Mouse (Mus musculus): ENCODE data around the gene Fez2.

Gene Fez2

GRCm38 (mm10) chr17:78366070-78366469 lies 51.9 kb downstream of the Fez2 start:
- DNase-seq (ENCODE audit: low spot score): no peak

GRCm38 (mm10) chr17:78364555-78365302 lies 53.2 kb downstream of the Fez2 start:
- no peak for DNase-seq (ENCODE audit: low spot score)

- DNase-seq (ENCODE audit: low spot score): no peak
These were observed 55.8 kb downstream of the Fez2 start for GRCm38 (mm10) chr17:78361939-78362728.

DNA sequence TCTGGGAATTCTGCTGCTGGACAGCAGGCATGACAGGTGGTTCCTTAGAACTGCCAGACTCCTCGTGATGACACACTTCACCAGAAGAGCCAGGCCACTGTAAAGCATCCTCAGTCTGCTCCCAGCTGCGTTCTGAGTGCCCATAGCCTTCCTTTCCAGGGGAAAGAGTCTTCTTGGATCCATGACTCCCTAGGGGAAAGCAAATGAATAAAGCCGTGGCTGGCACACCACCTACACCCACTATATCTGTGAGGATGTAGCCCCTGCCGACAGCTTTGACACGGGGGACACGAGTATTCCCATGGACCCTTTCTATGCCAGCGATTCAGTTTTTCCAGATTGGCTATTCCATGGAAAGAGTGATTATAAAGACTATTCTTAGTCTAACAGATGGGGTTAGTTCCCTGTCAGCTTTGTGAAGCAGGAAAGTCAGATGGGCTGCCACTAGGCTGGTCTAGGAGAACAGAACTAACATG lies 59.7 kb downstream of the Fez2 start:
- DNase-seq (ENCODE audit: low spot score): no peak

DNA sequence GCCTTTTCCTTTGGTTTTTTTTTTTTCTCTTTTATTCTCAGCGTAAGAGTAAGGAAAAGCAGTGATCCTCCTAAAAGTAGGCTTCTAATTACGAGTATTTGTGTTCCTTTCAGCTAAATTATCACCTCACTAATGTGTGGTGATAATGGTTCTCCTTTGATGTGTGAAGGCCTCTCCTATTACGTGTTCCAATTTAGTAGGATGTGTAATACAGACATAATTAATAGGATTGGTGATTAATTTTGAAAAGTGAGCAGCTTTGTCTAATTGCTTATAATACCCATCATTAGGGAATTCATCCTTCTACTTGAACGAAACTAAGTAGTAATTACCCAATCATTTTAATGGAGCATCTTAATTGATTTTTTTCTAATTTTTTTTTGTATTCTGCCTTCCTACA lies 60.2 kb downstream of the Fez2 start:
- no peak for DNase-seq (ENCODE audit: low spot score)

- DNase-seq (ENCODE audit: low spot score): no peak
These were observed 62.3 kb downstream of the Fez2 start for GRCm38 (mm10) chr17:78355611-78356010.

GRCm38 (mm10) chr17:78354871-78355270 lies 63.1 kb downstream of the Fez2 start:
- no peak for DNase-seq (ENCODE audit: low spot score)

DNA sequence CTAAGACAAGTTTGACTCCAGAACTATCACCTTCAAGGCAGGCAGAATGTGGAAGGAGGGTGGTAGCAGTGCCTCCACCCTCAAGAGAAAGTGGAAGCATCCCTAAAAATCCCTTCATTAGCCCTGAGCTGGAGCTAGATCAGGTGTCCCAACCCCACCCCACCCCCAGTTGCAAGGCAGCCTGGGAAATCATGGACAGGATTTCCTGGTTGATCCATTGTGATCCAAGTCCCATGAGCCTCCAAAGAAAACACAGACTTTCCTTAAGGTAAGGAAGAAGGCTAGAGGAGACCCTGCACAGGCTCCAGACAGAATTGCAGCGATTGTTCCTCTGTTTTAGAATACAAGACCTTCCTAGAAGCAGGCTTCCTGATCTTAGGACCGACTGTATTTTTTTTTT lies 63.5 kb downstream of the Fez2 start:
- no peak for DNase-seq (ENCODE audit: low spot score)

DNA sequence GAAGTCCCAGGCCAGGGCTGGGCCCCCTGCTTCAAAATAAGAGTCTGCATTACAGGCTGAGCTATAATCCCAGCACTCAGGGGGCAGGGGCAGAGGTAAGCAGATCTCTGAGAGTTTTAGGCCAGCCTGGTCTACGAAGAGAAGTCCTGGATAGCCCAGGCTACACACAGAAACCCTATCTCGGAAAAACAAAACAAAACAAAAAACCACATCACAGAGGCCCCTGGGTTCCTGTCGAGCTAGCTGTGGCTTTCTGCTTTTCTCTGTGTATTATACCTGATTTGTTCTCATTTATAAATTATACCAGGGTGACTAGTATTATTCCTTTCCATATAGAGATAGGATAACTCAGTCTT lies 65.5 kb downstream of the Fez2 start:
- DNase-seq (ENCODE audit: low spot score): no peak

GRCm38 (mm10) chr17:78351676-78352499 lies 66.1 kb downstream of the Fez2 start:
- no peak for DNase-seq (ENCODE audit: low spot score)

DNA sequence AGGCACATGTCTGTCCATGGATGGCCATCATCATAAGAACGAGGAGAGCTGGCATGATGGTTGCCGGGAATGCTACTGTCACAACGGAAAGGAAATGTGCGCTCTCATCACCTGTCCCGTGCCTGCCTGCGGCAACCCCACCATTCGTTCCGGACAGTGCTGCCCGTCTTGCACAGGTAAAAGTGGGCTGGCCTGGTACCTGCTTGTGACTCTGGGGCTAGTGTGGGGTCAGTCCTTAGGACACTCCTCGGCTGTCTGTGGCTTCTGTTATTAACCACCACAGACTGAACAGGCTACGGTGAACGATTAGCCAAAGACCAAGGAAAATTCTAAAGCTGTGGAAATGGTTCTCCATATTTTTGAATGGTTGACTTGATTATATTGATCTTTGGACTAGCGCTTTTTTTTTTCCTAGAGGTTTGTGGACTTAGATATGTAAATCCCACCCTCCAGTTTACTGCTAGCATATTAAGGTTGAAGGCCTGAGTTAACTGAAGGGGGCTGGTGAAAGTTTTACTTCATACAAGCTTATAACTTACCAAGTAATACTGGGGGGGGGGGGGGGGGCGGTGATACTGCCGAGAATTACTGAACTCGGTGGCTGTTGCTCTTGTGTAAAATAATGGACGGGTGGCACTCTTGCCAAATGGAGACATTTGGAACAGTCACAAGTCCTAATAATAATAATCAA lies 70.7 kb downstream of the Fez2 start:
- DNase-seq (ENCODE audit: low spot score): no peak

DNA sequence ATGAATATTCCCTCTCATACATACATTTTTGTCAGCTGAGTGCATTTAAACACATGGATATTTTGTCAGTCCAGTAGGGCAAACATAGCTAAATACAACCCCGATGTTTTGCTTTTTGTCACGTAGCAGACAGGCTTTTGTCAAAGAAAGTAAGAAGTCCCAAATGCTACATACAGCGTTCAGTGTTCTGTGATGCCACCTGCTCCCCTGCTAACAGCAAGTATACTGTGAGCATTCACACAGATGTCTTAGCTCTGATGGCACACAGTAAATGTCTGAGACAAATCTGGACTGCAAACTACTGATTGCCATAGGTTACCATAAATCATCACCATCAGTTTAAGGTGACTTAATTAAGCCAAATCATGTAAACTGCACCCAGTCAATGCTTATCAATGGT lies 74.3 kb downstream of the Fez2 start:
- DNase-seq (ENCODE audit: low spot score): no peak

DNA sequence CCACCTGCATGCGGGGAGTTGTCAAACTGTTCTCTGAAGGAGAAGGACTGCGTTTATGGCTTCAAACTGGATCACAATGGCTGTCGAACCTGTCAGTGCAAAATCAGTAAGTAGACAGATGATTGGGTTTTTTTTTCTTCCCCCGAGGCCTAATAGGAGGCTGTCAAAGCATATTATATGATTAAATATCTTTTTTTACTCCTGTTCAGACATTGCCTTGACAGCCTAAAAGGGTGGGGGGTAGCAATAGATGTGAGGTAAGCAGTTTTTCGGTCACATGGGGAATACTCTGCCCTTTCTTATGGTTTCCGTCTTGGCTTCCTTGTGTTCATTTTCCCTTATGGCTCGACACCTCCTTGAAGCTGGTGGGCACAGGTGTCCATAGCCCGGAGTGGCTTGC lies 82.7 kb downstream of the Fez2 start:
- no peak for DNase-seq (ENCODE audit: low spot score)

- no peak for DNase-seq (ENCODE audit: low spot score)
These were observed 84.7 kb downstream of the Fez2 start for GRCm38 (mm10) chr17:78333275-78333674.

GRCm38 (mm10) chr17:78331438-78331837 lies 86.5 kb downstream of the Fez2 start:
- DNase-seq (ENCODE audit: low spot score): no peak

GRCm38 (mm10) chr17:78328287-78328686 lies 89.7 kb downstream of the Fez2 start:
- DNase-seq (ENCODE audit: low spot score): no peak

- no peak for DNase-seq (ENCODE audit: low spot score)
These were observed 90.8 kb downstream of the Fez2 start for GRCm38 (mm10) chr17:78327187-78327586.

GRCm38 (mm10) chr17:78326381-78326780 lies 91.6 kb downstream of the Fez2 start:
- peak; percentile 45 for DNase-seq (ENCODE audit: low spot score)

DNA sequence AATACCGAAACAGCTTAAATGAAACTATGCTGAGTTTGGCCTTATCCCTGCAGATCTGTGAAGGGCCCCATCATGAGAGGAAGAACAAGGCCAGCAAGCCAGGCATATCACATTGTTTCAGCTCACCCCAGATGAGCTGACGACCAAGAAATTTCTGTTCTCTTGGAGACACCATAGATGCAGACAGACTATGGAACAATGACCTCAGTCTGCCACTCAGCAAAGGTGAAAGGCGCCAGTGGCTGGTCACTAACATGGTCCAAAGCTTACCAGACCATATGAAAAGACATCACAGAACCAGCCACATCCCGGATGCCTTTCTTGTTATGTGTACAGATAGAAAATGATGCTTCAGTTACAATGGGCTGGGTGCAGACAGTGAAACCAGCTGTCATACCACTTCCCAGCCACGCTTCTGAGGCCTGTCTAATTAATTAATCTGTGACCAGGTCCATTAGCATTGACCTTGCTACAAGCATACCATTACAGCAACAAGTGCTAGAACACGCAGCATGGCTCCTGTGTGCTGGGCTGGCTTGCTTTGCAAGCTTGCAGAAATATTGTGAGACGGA lies 92.1 kb downstream of the Fez2 start:
- no peak for DNase-seq (ENCODE audit: low spot score)

- no peak for DNase-seq (ENCODE audit: low spot score)
These were observed 95.3 kb downstream of the Fez2 start for GRCm38 (mm10) chr17:78322369-78323335.

All from ovary, adult 18-20 months (tissue).